23 mouse cellular contexts compared by ENCODE assay signal in genomic region chr10:89194440-89194839, GRCm38 (mm10).
A peak's percentile ranks its signal among the peaks of the same experiment; 100 is the strongest.
DNase-seq lines count a peak whose midpoint lies in the region; ATAC-seq lines count a peak whose summit lies in the region.
"Had no signal": no experiment of that assay in that cellular context is flagged by ENCODE, and none has a peak within 500 bp of the region (broad histone marks: within the 10 kb centered on the region; RNA-seq: fewer than 3 reads in every experiment).

No protein-coding gene starts in this region.

- ATAC-seq in forebrain, embryonic 16.5 days = peak; percentile 63; the same call in 1 of the 2 replicates
- ATAC-seq: CD4-positive, CD25-positive, alpha-beta regulatory T cell, adult 4 months; hindbrain, embryonic 16.5 days had no signal

- DNase-seq in forebrain, embryonic 10.5 days (ENCODE audit: extremely low spot score, low spot score) = no peak
- DNase-seq in layer of hippocampus, adult 9-11 months = peak; percentile 10
- no peak for DNase-seq in layer of hippocampus, adult 18-20 months (ENCODE audit: low spot score in 2 of 2)
- peak; percentile 32 for DNase-seq in telencephalon, adult 2 months (ENCODE audit: low read depth, low spot score)
- DNase-seq in heart, adult 9 months (ENCODE audit: low spot score in 2 of 2) = no peak
- DNase-seq: adrenal gland, adult 2 months; adrenal gland, postnatal 14 days; cerebellum, adult 18-20 months; cerebellum, adult 9-10 months; cerebellum, postnatal 14 days; gastrocnemius, adult 2 months; gastrocnemius, postnatal 14 days; heart, postnatal 10 days; heart, postnatal 36 days; kidney, adult 11 months had no signal

- H3K9ac ChIP-seq in forebrain, embryonic 16.5 days (replicated peaks; ENCODE audit: low read depth, low read length) = no peak overlapping the region
- H3K9ac ChIP-seq: heart, embryonic 12.5 days; heart, embryonic 15.5 days; hindbrain, embryonic 13.5 days; intestine, embryonic 15.5 days had no signal

- no peaks in the 10 kb centered on the region for H3K27me3 ChIP-seq in forebrain, embryonic 16.5 days (replicated peaks; ENCODE audit: control insufficient read depth, insufficient read depth, low read length)
- no peaks in the 10 kb centered on the region for H3K27me3 ChIP-seq in forebrain, embryonic 10.5 days (ENCODE audit: poor library complexity, severe bottlenecking)
- H3K27me3 ChIP-seq: heart, embryonic 12.5 days; heart, embryonic 15.5 days; hindbrain, embryonic 13.5 days; intestine, embryonic 15.5 days had no signal

- H3K4me1 ChIP-seq in forebrain, embryonic 16.5 days (replicated peaks; ENCODE audit: control insufficient read depth, insufficient read depth, low read length) = no peaks in the 10 kb centered on the region
- no peaks in the 10 kb centered on the region for H3K4me1 ChIP-seq in forebrain, embryonic 10.5 days
- H3K4me1 ChIP-seq: heart, embryonic 12.5 days; heart, embryonic 15.5 days; hindbrain, embryonic 10.5 days; hindbrain, embryonic 13.5 days; intestine, embryonic 15.5 days had no signal

- H3K36me3 ChIP-seq in forebrain, embryonic 16.5 days (ENCODE audit: control insufficient read depth, insufficient read depth) = no peaks in the 10 kb centered on the region
- no peaks in the 10 kb centered on the region for H3K36me3 ChIP-seq in forebrain, embryonic 10.5 days (replicated peaks)
- H3K36me3 ChIP-seq: heart, embryonic 12.5 days; heart, embryonic 15.5 days; hindbrain, embryonic 10.5 days; hindbrain, embryonic 13.5 days; intestine, embryonic 15.5 days had no signal

- H3K27ac ChIP-seq in forebrain, embryonic 16.5 days (ENCODE audit: low read length) = no peak overlapping the region
- H3K27ac ChIP-seq in forebrain, embryonic 10.5 days = no peak overlapping the region
- H3K27ac ChIP-seq: gastrocnemius, adult 2 months; heart, embryonic 15.5 days; hindbrain, embryonic 10.5 days; hindbrain, embryonic 13.5 days; intestine, embryonic 15.5 days had no signal

- 75% methylated on average over 7 of the region's 7 CpGs for WGBS in forebrain, embryonic 16.5 days
- WGBS in forebrain, embryonic 10.5 days = 88% methylated on average over 7 of the region's 7 CpGs

- no peak overlapping the region for H3K4me3 ChIP-seq in forebrain, embryonic 16.5 days (replicated peaks; ENCODE audit: low read length)
- H3K4me3 ChIP-seq in forebrain, embryonic 10.5 days = no peak overlapping the region
- H3K4me3 ChIP-seq: gastrocnemius, adult 2 months; heart, embryonic 12.5 days; heart, embryonic 15.5 days; hindbrain, embryonic 10.5 days; hindbrain, embryonic 13.5 days; intestine, embryonic 15.5 days had no signal

- H3K9me3 ChIP-seq in forebrain, embryonic 16.5 days (ENCODE audit: control insufficient read depth, low read length) = no peaks in the 10 kb centered on the region
- H3K9me3 ChIP-seq in forebrain, embryonic 10.5 days = no peaks in the 10 kb centered on the region
- H3K9me3 ChIP-seq: heart, embryonic 12.5 days; heart, embryonic 15.5 days; hindbrain, embryonic 10.5 days; hindbrain, embryonic 13.5 days; intestine, embryonic 15.5 days had no signal

- H3K4me2 ChIP-seq in forebrain, embryonic 16.5 days (ENCODE audit: low read length) = no peak overlapping the region
- H3K4me2 ChIP-seq: heart, embryonic 12.5 days; heart, embryonic 15.5 days; hindbrain, embryonic 13.5 days; intestine, embryonic 15.5 days had no signal

Comparison
In these comparisons a context has a peak if more than half of its experiments do, and no peak if none do; other contexts are left out.
1. DNase-seq: peak in layer of hippocampus, adult 9-11 months (single experiment) and telencephalon, adult 2 months (single experiment); none in forebrain, embryonic 10.5 days (single experiment), layer of hippocampus, adult 18-20 months (0 of 2) and heart, adult 9 months (0 of 2).